Mouse (Mus musculus): ENCODE measurements around the gene Gm20388. TPM values are rescaled to one million over a fixed set of nuclear protein-coding genes. Genes with fewer than 3 reads are reported as not detected.

Gm20388 gene
- total and polyA plus RNA-seq, 3 experiments: 0.02 to 0.05 TPM; not detected in 1

GRCm38 (mm10) chr8:123977499-123977898 lies 4066.9 kb downstream of the Gm20388 start:
- peaks cover 64% of the 10 kb centered on the region for H3K4me1 ChIP-seq (ENCODE audit: insufficient read depth, low read depth, low read length)
- peaks cover 8% of the 10 kb centered on the region for H3K9me3 ChIP-seq (replicated peaks)
- H3K27me3 ChIP-seq (ENCODE audit: insufficient read depth, low read length): no peaks in the 10 kb centered on the region
- DNase-seq (ENCODE audit: low spot score) (no peak), ATAC-seq (ENCODE audit: extremely low read depth, insufficient number of reproducible peaks, low FRiP score, poor library complexity, severe bottlenecking) (no peak)
- peaks cover 61% of the 10 kb centered on the region for H3K36me3 ChIP-seq (replicated peaks)
- TF ChIP-seq GATA2 (IDR thresholded peaks at IDR 0.05; ENCODE audit: borderline replicate concordance, low read depth, low read length): no peak
- TF ChIP-seq POLR2AphosphoS5 (IDR thresholded peaks at IDR 0.05; ENCODE audit: insufficient replicate concordance, low read depth, low read length): no peak
- no peak for TF ChIP-seq TAL1 (conservative IDR thresholded peaks at IDR 0.05; ENCODE audit: low read depth, low read length)
- TF ChIP-seq GATA1 (IDR thresholded peaks at IDR 0.05; ENCODE audit: borderline replicate concordance, low read length): no peak
- TF ChIP-seq CTCF (IDR thresholded peaks at IDR 0.05; ENCODE audit: low read depth, low read length): no peak
- no peak overlapping the region; the same call in 1 of the 2 replicates for H3K4me3 ChIP-seq (ENCODE audit: low read depth, low read length)

GRCm38 (mm10) chr8:123978166-123978838 lies 4067.7 kb downstream of the Gm20388 start:
- no peak for ATAC-seq (ENCODE audit: extremely low read depth, insufficient number of reproducible peaks, low FRiP score, poor library complexity, severe bottlenecking)
- TF ChIP-seq GATA1 (IDR thresholded peaks at IDR 0.05; ENCODE audit: borderline replicate concordance, low read length): no peak
- no peak for TF ChIP-seq TAL1 (conservative IDR thresholded peaks at IDR 0.05; ENCODE audit: low read depth, low read length)
- no peak for TF ChIP-seq POLR2AphosphoS5 (IDR thresholded peaks at IDR 0.05; ENCODE audit: insufficient replicate concordance, low read depth, low read length)
- TF ChIP-seq CTCF (IDR thresholded peaks at IDR 0.05; ENCODE audit: low read depth, low read length): no peak
- no peak for TF ChIP-seq GATA2 (IDR thresholded peaks at IDR 0.05; ENCODE audit: borderline replicate concordance, low read depth, low read length)
- no peak for DNase-seq (ENCODE audit: low spot score)
- peak overlapping the region; percentile 49; the same call in 1 of the 2 replicates for H3K4me3 ChIP-seq (ENCODE audit: low read depth, low read length)
- peaks cover 62% of the 10 kb centered on the region for H3K4me1 ChIP-seq (ENCODE audit: insufficient read depth, low read depth, low read length)
- peaks cover 8% of the 10 kb centered on the region for H3K9me3 ChIP-seq (replicated peaks)
- H3K27me3 ChIP-seq (ENCODE audit: insufficient read depth, low read length): no peaks in the 10 kb centered on the region
- peaks cover 54% of the 10 kb centered on the region for H3K36me3 ChIP-seq (replicated peaks)

DNA sequence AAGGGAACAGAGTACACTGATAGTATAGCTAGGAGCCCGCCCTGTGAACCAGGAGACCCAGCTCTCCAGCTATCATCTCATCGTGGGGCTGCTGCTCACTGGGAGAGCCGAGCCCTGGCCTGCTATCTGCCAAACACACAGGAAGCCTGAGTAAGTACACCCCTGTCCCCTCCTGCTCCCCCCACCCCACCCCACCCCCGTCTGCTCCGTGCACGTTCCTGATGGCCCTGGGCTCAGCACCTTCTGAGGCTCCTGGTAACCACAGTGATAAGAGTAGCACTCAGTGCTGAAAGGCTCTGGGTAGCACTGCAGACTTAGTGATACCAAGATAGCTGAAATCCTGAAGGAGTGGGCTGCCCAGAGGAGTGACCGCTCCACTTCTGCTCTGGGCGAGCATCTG lies 4068.3 kb downstream of the Gm20388 start:
- ATAC-seq (ENCODE audit: extremely low read depth, insufficient number of reproducible peaks, low FRiP score, poor library complexity, severe bottlenecking) (peak; percentile 61), DNase-seq (ENCODE audit: low spot score) (peak; percentile 65)
- TF ChIP-seq GATA1 (IDR thresholded peaks at IDR 0.05; ENCODE audit: borderline replicate concordance, low read length): no peak
- TF ChIP-seq GATA2 (IDR thresholded peaks at IDR 0.05; ENCODE audit: borderline replicate concordance, low read depth, low read length): no peak
- TF ChIP-seq CTCF (IDR thresholded peaks at IDR 0.05; ENCODE audit: low read depth, low read length): no peak
- no peak for TF ChIP-seq TAL1 (conservative IDR thresholded peaks at IDR 0.05; ENCODE audit: low read depth, low read length)
- no peak for TF ChIP-seq POLR2AphosphoS5 (IDR thresholded peaks at IDR 0.05; ENCODE audit: insufficient replicate concordance, low read depth, low read length)
- H3K27me3 ChIP-seq (ENCODE audit: insufficient read depth, low read length): no peaks in the 10 kb centered on the region
- peak overlapping the region; percentile 49; the same call in 1 of the 2 replicates for H3K4me3 ChIP-seq (ENCODE audit: low read depth, low read length)
- H3K36me3 ChIP-seq (replicated peaks): peaks cover 50% of the 10 kb centered on the region
- H3K9me3 ChIP-seq (replicated peaks): peaks cover 8% of the 10 kb centered on the region
- peaks cover 62% of the 10 kb centered on the region for H3K4me1 ChIP-seq (ENCODE audit: insufficient read depth, low read depth, low read length)

DNA sequence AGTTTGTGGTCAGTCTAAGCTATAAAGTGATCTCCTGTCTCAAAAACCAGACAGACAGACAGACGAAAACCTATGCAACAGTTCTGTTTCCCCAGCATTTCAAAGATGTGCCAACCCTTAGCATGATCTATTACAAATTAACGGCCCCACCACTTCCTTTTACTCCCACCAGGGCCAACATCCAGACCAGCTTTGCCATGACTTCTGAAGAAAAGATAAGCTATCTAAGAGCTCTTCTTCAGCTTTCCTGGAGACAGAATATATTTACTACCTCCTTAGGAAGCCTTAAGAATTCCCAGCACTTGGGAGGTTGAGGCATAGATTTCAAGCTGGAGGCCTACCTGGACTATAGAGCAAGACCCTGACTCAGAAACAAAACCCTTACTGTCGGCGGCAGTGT lies 4069.6 kb downstream of the Gm20388 start:
- no peak for ATAC-seq (ENCODE audit: extremely low read depth, insufficient number of reproducible peaks, low FRiP score, poor library complexity, severe bottlenecking)
- DNase-seq (ENCODE audit: low spot score): no peak
- Histone ChIP-seq H3K36me3 (replicated peaks) (peaks cover 45% of the 10 kb centered on the region), H3K4me3 (ENCODE audit: low read depth, low read length) (peak overlapping the region; percentile 90), H3K27me3 (ENCODE audit: insufficient read depth, low read length) (no peaks in the 10 kb centered on the region), H3K9me3 (replicated peaks) (peaks cover 3% of the 10 kb centered on the region), H3K4me1 (ENCODE audit: insufficient read depth, low read depth, low read length) (peaks cover 72% of the 10 kb centered on the region)
- TF ChIP-seq POLR2AphosphoS5 (IDR thresholded peaks at IDR 0.05; ENCODE audit: insufficient replicate concordance, low read depth, low read length) (no peak), TAL1 (conservative IDR thresholded peaks at IDR 0.05; ENCODE audit: low read depth, low read length) (no peak), CTCF (IDR thresholded peaks at IDR 0.05; ENCODE audit: low read depth, low read length) (no peak), GATA2 (IDR thresholded peaks at IDR 0.05; ENCODE audit: borderline replicate concordance, low read depth, low read length) (no peak), GATA1 (IDR thresholded peaks at IDR 0.05; ENCODE audit: borderline replicate concordance, low read length) (no peak)

GRCm38 (mm10) chr8:123981674-123982073 lies 4071.0 kb downstream of the Gm20388 start:
- no peaks in the 10 kb centered on the region for H3K9me3 ChIP-seq (replicated peaks)
- H3K36me3 ChIP-seq (replicated peaks): peaks cover 40% of the 10 kb centered on the region
- ATAC-seq (ENCODE audit: extremely low read depth, insufficient number of reproducible peaks, low FRiP score, poor library complexity, severe bottlenecking) (no peak), DNase-seq (ENCODE audit: low spot score) (no peak)
- peaks cover 83% of the 10 kb centered on the region for H3K4me1 ChIP-seq (ENCODE audit: insufficient read depth, low read depth, low read length)
- peak overlapping the region; percentile 90 for H3K4me3 ChIP-seq (ENCODE audit: low read depth, low read length)
- H3K27me3 ChIP-seq (ENCODE audit: insufficient read depth, low read length): no peaks in the 10 kb centered on the region
- TF ChIP-seq GATA1 (IDR thresholded peaks at IDR 0.05; ENCODE audit: borderline replicate concordance, low read length): no peak
- TF ChIP-seq GATA2 (IDR thresholded peaks at IDR 0.05; ENCODE audit: borderline replicate concordance, low read depth, low read length): no peak
- no peak for TF ChIP-seq POLR2AphosphoS5 (IDR thresholded peaks at IDR 0.05; ENCODE audit: insufficient replicate concordance, low read depth, low read length)
- no peak for TF ChIP-seq TAL1 (conservative IDR thresholded peaks at IDR 0.05; ENCODE audit: low read depth, low read length)
- no peak for TF ChIP-seq CTCF (IDR thresholded peaks at IDR 0.05; ENCODE audit: low read depth, low read length)

DNA sequence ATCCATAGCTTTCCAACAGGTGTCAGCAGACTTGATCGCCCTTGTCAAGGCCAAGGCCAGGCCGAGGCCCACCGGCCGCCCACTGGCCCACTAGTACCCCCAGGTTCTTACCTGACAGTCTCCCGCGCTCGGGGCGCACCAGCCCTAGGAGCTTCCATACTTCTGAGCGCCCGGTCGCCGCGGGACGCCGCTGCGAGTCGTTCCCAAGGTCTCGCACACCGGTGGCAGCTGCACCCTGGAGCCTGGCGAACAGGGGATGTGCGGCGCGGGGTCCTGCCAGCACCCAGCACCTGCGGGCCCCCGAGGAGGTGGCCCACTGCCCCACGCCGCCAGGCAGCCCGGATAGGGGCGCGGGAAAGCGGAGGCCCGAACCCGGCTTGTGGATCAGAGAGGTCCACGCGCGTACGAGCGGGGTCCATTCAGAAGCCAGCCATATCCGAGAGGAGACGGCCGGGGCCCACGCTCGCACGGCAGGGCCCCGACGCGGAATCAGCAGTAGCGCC lies 4071.7 kb downstream of the Gm20388 start:
- H3K36me3 ChIP-seq (replicated peaks): peaks cover 36% of the 10 kb centered on the region
- H3K4me1 ChIP-seq (ENCODE audit: insufficient read depth, low read depth, low read length): peaks cover 84% of the 10 kb centered on the region
- no peaks in the 10 kb centered on the region for H3K9me3 ChIP-seq (replicated peaks)
- H3K4me3 ChIP-seq (ENCODE audit: low read depth, low read length): peak overlapping the region; percentile 90
- ATAC-seq (ENCODE audit: extremely low read depth, insufficient number of reproducible peaks, low FRiP score, poor library complexity, severe bottlenecking) (no peak), DNase-seq (ENCODE audit: low spot score) (no peak)
- no peaks in the 10 kb centered on the region for H3K27me3 ChIP-seq (ENCODE audit: insufficient read depth, low read length)
- TF ChIP-seq GATA1 (IDR thresholded peaks at IDR 0.05; ENCODE audit: borderline replicate concordance, low read length): no peak
- TF ChIP-seq GATA2 (IDR thresholded peaks at IDR 0.05; ENCODE audit: borderline replicate concordance, low read depth, low read length): no peak
- TF ChIP-seq POLR2AphosphoS5 (IDR thresholded peaks at IDR 0.05; ENCODE audit: insufficient replicate concordance, low read depth, low read length): no peak
- TF ChIP-seq CTCF (IDR thresholded peaks at IDR 0.05; ENCODE audit: low read depth, low read length): no peak
- no peak for TF ChIP-seq TAL1 (conservative IDR thresholded peaks at IDR 0.05; ENCODE audit: low read depth, low read length)

Data from G1E (cell line).